Mouse (Mus musculus): Measurements from ENCODE around the gene Atp8a1. TPM values are rescaled to one million over a fixed set of nuclear protein-coding genes. Genes with fewer than 3 reads are reported as not detected.

Gene Atp8a1
- polyA plus RNA-seq, 1 experiment = 27.8 TPM

GRCm38 (mm10) chr5:67864508-67865060, 17.4 kb upstream of the Atp8a1 start:
- no peaks in the 10 kb centered on the region for H3K36me3 ChIP-seq (ENCODE audit: control insufficient read depth, insufficient read depth, low read length)
- no peaks in the 10 kb centered on the region for H3K27me3 ChIP-seq (ENCODE audit: control insufficient read depth, insufficient read depth, low read length)
- H3K27ac ChIP-seq (ENCODE audit: control insufficient read depth, insufficient read depth, low read length) = no peak overlapping the region; the same call in 1 of the 2 replicates
- no peak for DNase-seq
- 26% methylated on average over 2 of the region's 2 CpGs for WGBS
- peaks cover 13% of the 10 kb centered on the region for H3K4me1 ChIP-seq (replicated peaks; ENCODE audit: control insufficient read depth, insufficient read depth, low read length)
- no peak overlapping the region for H3K4me3 ChIP-seq (ENCODE audit: control insufficient read depth, insufficient read depth, low read length)
- no peak for TF ChIP-seq CTCF (IDR thresholded peaks at IDR 0.05; ENCODE audit: borderline replicate concordance, control insufficient read depth, extremely low read depth, insufficient read depth, low read length, poor library complexity)
- TF ChIP-seq POLR2A (IDR thresholded peaks at IDR 0.05; ENCODE audit: control insufficient read depth, extremely low read depth, insufficient read depth, low read length, poor library complexity) = no peak

GRCm38 (mm10) chr5:67863950-67864391, 16.7 kb upstream of the Atp8a1 start:
- Histone ChIP-seq H3K36me3 (ENCODE audit: control insufficient read depth, insufficient read depth, low read length) (no peaks in the 10 kb centered on the region), H3K27ac (ENCODE audit: control insufficient read depth, insufficient read depth, low read length) (no peak overlapping the region), H3K27me3 (ENCODE audit: control insufficient read depth, insufficient read depth, low read length) (no peaks in the 10 kb centered on the region), H3K4me1 (replicated peaks; ENCODE audit: control insufficient read depth, insufficient read depth, low read length) (peaks cover 13% of the 10 kb centered on the region), H3K4me3 (ENCODE audit: control insufficient read depth, insufficient read depth, low read length) (no peak overlapping the region)
- no peak for TF ChIP-seq POLR2A (IDR thresholded peaks at IDR 0.05; ENCODE audit: control insufficient read depth, extremely low read depth, insufficient read depth, low read length, poor library complexity)
- TF ChIP-seq CTCF (IDR thresholded peaks at IDR 0.05; ENCODE audit: borderline replicate concordance, control insufficient read depth, extremely low read depth, insufficient read depth, low read length, poor library complexity) = no peak
- WGBS = 51% methylated on average over 10 of the region's 10 CpGs
- DNase-seq = no peak

- no peaks in the 10 kb centered on the region for H3K36me3 ChIP-seq (ENCODE audit: control insufficient read depth, insufficient read depth, low read length)
- TF ChIP-seq POLR2A (IDR thresholded peaks at IDR 0.05; ENCODE audit: control insufficient read depth, extremely low read depth, insufficient read depth, low read length, poor library complexity) (no peak), CTCF (IDR thresholded peaks at IDR 0.05; ENCODE audit: borderline replicate concordance, control insufficient read depth, extremely low read depth, insufficient read depth, low read length, poor library complexity) (no peak)
- WGBS = 93% methylated on average over 6 of the region's 6 CpGs
- H3K27ac ChIP-seq (ENCODE audit: control insufficient read depth, insufficient read depth, low read length) = no peak overlapping the region
- no peaks in the 10 kb centered on the region for H3K27me3 ChIP-seq (ENCODE audit: control insufficient read depth, insufficient read depth, low read length)
- H3K4me3 ChIP-seq (ENCODE audit: control insufficient read depth, insufficient read depth, low read length) = no peak overlapping the region
- H3K4me1 ChIP-seq (replicated peaks; ENCODE audit: control insufficient read depth, insufficient read depth, low read length) = no peaks in the 10 kb centered on the region
- no peak for DNase-seq
Measured at GRCm38 (mm10) chr5:67854963-67855606, 7.9 kb upstream of the Atp8a1 start.

DNA sequence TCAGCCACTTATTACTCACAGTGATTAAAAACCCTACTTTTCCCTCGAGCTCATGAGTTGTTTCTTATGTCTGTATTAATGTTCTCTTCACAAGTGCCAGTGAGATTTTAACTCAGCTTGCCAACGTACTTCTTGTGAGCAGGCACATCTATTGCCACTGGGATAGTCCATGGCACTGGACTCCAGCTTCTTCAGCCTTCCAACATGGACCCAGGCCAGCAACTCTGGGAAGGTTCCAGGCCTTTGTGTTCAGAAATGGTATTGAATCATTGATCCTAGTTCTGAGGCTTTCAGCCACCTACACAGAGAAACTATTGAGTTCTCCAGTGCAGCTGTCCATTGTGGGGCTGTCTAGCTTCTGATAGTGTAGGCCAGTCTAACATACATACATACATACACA, 5.6 kb upstream of the Atp8a1 start:
- H3K36me3 ChIP-seq (ENCODE audit: control insufficient read depth, insufficient read depth, low read length) = no peaks in the 10 kb centered on the region
- no peak for DNase-seq
- no peak overlapping the region for H3K4me3 ChIP-seq (ENCODE audit: control insufficient read depth, insufficient read depth, low read length)
- no peaks in the 10 kb centered on the region for H3K27me3 ChIP-seq (ENCODE audit: control insufficient read depth, insufficient read depth, low read length)
- TF ChIP-seq POLR2A (IDR thresholded peaks at IDR 0.05; ENCODE audit: control insufficient read depth, extremely low read depth, insufficient read depth, low read length, poor library complexity) = no peak
- no peak for TF ChIP-seq CTCF (IDR thresholded peaks at IDR 0.05; ENCODE audit: borderline replicate concordance, control insufficient read depth, extremely low read depth, insufficient read depth, low read length, poor library complexity)
- H3K4me1 ChIP-seq (replicated peaks; ENCODE audit: control insufficient read depth, insufficient read depth, low read length) = no peaks in the 10 kb centered on the region
- 85% methylated on average over 2 of the region's 2 CpGs for WGBS
- no peak overlapping the region for H3K27ac ChIP-seq (ENCODE audit: control insufficient read depth, insufficient read depth, low read length)

- Histone ChIP-seq H3K4me1 (replicated peaks; ENCODE audit: control insufficient read depth, insufficient read depth, low read length) (peaks cover 6% of the 10 kb centered on the region), H3K27me3 (ENCODE audit: control insufficient read depth, insufficient read depth, low read length) (no peaks in the 10 kb centered on the region), H3K36me3 (ENCODE audit: control insufficient read depth, insufficient read depth, low read length) (no peaks in the 10 kb centered on the region), H3K27ac (ENCODE audit: control insufficient read depth, insufficient read depth, low read length) (no peak overlapping the region), H3K4me3 (ENCODE audit: control insufficient read depth, insufficient read depth, low read length) (no peak overlapping the region)
- TF ChIP-seq POLR2A (IDR thresholded peaks at IDR 0.05; ENCODE audit: control insufficient read depth, extremely low read depth, insufficient read depth, low read length, poor library complexity) = no peak
- TF ChIP-seq CTCF (IDR thresholded peaks at IDR 0.05; ENCODE audit: borderline replicate concordance, control insufficient read depth, extremely low read depth, insufficient read depth, low read length, poor library complexity) = no peak
- no peak for DNase-seq
- WGBS = 73% methylated on average over 4 of the region's 4 CpGs
Measured at GRCm38 (mm10) chr5:67849411-67849810, 2.2 kb upstream of the Atp8a1 start.

- TF ChIP-seq CTCF (IDR thresholded peaks at IDR 0.05; ENCODE audit: borderline replicate concordance, control insufficient read depth, extremely low read depth, insufficient read depth, low read length, poor library complexity) (no peak), POLR2A (IDR thresholded peaks at IDR 0.05; ENCODE audit: control insufficient read depth, extremely low read depth, insufficient read depth, low read length, poor library complexity) (no peak)
- Histone ChIP-seq H3K27ac (ENCODE audit: control insufficient read depth, insufficient read depth, low read length) (no peak overlapping the region), H3K36me3 (ENCODE audit: control insufficient read depth, insufficient read depth, low read length) (no peaks in the 10 kb centered on the region), H3K4me1 (replicated peaks; ENCODE audit: control insufficient read depth, insufficient read depth, low read length) (peaks cover 6% of the 10 kb centered on the region), H3K4me3 (ENCODE audit: control insufficient read depth, insufficient read depth, low read length) (no peak overlapping the region), H3K27me3 (ENCODE audit: control insufficient read depth, insufficient read depth, low read length) (no peaks in the 10 kb centered on the region)
- DNase-seq = no peak
- WGBS = 78% methylated on average over 12 of the region's 12 CpGs
Measured at GRCm38 (mm10) chr5:67848511-67849014, 1.3 kb upstream of the Atp8a1 start.

Data from thymus, adult 2 months (tissue).